Mouse (Mus musculus) lung, postnatal 10 days (tissue): ENCODE measurements around the gene Yars.

Experiments used
- DNase-seq: peaks from one replicate; pipeline ENCODE4 v3.0.0; 2021

Yars gene

DNA sequence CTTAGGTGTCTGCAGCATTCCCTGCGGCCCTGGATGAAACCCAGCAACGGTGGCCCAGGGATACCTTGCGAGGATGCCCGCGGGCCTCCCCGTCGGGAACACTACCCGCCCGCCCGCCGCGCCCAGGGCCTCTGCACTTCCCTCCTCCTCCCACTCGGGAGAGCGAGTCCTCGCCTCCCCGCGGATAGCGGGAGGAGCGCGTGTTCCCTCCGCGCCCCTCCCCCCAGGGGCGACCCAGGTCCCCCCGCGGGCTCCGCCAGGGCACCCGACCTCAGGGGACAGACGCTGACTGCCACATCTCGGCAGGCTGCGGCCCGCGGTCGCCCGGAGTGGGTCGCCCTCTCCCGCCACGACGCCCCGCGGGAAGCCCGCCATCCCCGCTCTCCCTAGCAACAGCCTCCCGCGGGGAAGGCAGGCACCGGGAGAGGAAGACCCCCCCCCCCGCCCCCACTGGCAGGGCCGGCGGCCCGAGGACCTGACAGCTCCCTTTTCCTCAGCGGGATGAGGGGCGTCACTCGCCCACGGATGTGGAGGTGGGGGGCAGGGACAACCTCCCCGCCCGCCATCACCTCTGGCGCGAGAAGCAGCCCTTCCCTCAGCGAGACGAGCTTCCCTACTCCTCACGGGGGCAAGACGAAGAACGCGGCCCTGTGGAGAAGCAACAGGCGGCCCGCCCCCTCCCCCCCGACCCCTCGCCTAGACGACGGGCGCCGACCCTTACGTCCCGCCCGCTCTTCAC lies 588 bp upstream of the Yars start:
- DNase-seq: peak; percentile 59

DNA sequence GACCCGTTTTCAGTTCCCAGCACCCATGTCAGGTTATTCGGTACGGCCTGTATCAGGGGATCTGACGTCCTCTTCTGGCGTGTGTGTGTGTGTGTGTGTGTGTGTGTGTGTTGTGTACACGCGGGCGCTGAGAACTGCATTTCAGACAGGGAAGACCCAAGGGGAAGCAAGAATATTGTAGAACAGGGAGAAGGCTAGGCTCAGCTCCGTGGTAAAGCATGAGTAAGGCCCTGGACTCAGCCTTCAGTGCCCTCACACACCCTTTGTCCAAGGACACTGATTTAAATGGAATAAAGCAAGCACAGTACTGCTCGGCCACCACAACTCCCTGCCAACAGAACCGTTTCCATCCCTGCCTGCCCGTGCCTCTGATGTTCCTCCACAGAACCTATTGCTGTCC lies 978 bp downstream of the Yars start:
- DNase-seq: no peak

DNA sequence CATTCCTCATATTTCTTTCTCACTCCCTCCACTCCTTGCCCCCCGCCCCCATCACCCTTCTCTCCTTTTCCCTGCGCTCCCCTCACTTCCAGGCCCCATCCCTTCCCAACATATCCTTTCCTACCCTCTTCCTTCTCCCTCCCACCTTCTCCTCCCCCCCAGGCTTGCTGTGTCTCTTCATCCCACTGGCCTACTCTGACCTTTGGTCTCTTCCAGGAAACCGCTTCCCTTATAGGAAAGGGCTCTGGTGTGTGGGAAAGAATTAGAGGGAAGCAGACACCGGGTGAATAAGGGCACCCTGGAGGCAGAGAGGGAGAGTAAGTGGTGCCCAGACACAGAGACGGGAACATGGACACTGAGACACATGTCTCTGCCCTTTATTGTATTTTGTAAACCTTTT lies 2.1 kb downstream of the Yars start:
- DNase-seq: no peak

DNA sequence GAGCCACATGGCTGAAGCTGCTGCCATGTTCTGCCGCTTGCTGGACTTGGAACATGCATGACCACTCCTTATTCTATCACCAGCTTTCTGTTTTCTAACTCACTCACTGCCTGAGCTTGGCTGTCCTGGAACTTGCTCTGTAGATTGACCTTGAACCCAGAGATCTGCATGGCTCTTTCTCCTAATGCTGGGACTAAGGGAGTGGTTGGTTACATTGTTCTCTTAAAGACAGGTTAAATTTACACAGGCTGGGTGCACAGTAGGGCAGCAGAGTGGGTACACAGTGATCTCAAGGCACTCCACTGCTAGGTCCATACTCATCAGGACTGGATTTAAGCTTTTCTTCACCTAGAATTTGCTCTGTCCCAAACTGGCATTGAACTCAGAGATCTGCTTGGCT lies 4.7 kb downstream of the Yars start:
- no peak for DNase-seq

DNA sequence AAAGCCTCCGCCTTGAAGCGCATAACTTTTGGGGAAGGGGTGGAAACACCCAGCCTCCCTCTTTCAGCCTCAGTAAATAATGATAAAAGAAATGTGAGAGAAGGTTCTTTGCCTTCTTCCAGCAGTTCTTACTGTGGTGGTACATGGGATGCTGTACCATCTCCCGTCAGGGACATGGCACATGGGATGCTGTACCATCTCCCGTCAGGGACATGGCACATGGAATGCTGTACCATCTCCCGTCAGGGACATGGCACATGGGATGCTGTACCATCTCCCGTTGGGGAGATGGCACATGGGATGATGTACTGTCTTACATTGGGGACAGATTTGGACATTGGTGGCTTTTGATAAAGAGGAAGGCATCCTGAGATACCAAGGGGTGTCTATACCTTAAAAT lies 8.0 kb downstream of the Yars start:
- DNase-seq: no peak

DNA sequence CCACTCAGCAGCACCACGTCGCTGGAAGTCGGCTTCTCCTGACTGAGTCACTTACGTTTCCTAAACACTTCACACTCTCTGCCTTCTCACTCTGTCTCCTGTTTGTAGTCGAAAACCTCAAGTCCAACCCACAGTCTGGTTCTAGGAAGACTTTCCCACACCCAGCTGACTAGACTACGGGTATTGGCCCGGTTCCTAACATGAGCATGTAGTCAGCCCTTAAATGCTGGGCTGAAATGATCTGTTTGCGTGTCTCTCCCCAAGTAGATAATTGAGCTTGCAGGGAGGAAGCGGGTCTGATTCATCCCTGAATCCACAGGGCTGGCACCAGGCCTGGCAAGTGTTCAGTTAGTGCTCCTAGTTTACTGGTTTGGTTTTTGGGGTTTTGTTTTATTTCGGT lies 15.1 kb downstream of the Yars start:
- peak; percentile 38 for DNase-seq

DNA sequence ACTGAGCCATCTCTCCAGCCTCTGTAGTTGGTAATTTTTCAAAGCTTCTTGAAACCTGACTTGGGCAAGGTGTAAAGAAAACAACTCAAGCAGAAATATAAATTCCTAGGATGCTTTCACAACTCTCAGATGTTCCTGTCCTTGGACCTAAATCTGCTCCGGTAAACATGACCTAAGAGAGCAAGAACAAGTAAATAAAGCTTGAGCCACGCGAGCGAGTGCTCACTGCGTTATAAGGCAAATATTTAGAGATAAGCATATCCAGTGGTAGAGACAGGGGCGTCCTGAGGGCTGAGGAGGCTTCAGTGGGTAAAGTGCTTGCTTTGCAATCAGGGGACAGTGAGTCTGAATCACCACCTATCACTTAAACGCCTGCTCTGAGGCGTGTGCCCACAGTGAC lies 17.2 kb downstream of the Yars start:
- DNase-seq: no peak

DNA sequence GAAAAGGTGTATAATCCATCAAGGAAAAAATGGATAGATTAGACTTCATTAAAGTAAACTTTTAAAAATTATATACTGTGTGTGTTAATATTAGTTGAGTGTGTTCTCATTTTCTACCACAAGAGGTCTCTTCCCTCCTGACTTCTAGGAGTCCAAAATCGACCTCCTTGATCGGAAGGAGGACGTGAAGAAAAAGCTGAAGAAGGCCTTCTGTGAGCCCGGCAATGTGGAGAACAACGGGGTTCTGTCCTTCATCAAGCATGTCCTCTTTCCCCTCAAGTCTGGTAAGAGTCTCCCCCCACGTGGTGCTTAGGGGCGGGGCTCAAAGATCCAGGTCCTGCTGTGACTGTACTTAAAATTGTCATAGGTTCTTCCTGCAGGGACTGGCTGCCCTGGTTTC lies 19.9 kb downstream of the Yars start:
- peak; percentile 41 for DNase-seq

DNA sequence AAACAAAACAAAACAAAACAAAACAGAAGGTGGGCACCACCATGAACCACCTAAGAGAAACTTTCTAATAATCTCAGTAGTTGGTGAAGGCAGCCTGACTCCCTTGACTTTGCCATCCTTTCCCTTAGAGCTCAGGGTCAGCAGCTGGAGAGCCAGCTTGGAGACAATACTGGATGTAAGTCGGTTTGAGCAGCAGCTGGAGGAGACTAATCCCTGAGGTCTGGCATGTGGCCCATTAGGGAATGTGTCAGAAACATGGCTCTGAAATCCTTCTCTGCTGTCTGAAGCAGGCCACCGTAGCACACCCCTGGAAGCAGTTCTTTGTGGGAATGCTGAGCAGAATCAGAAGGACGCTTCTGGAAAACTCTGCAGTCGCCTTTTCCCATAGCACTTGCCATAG lies 21.9 kb downstream of the Yars start:
- peak; percentile 83 for DNase-seq

DNA sequence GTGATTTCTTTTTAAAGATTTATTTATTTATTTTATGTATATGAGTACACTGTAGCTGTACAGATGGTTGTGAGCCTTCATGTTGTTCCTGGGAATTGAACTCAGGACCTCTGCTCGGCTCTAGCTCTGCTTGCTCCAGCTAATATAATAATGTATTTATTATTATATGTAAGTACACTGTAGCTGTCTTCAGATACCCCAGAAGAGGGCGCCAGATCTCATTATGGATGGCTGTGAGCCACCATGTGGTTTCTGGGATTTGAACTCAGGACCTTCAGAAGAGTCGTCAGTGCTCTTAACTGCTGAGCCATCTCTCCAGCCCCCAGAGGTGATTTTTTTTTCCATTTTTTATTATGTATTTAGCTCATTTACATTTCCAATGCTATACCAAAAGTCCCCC lies 22.9 kb downstream of the Yars start:
- peak; percentile 40 for DNase-seq

DNA sequence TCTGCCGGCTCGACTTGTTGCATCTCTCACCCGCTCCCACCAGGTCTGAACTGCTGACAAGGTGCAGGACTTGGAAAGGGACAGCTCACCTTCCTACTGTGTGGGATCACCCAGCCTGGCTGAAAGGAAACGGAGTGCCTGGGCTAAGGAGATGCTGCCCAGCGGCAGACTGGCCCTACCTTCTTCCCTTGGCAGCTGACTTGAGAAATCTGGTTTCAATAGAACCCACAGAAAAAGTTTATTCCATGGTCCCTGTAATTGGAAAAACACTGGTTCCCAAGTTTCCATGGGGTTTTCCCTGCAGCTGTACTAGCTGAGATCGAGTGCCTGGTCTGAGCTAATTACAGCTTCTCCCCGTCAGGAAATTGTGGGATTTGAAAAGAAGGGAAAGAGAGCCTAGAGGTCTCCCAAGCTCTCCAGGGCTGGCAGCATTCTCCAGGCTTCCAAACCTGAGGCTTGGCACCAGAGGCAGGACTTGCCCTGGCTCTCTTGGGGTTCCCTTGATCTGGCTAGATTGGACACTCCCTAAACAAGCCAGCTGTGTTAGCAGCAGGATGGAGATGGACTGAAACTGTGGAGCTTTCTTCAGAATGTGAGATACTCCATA lies 29.1 kb downstream of the Yars start:
- DNase-seq: no peak

DNA sequence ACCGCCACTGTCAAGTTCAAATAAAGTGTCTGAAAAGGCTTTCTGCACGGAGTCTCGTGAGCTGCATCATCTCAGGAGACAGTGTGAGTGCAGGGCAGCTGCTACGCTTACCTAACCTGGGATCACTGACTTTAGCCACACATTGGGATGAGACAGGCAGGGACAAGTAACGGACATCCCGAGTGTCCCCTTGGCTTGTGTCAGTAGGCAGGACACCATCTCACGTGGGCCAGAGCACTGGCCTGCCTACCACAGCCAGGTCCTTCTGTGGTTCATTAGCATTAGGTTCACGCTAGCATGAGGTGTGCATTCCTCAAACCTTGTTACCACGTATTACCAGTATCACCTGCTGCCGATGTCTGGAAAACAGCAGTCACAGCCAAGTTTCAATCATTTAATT lies 29.6 kb downstream of the Yars start:
- DNase-seq: no peak

DNA sequence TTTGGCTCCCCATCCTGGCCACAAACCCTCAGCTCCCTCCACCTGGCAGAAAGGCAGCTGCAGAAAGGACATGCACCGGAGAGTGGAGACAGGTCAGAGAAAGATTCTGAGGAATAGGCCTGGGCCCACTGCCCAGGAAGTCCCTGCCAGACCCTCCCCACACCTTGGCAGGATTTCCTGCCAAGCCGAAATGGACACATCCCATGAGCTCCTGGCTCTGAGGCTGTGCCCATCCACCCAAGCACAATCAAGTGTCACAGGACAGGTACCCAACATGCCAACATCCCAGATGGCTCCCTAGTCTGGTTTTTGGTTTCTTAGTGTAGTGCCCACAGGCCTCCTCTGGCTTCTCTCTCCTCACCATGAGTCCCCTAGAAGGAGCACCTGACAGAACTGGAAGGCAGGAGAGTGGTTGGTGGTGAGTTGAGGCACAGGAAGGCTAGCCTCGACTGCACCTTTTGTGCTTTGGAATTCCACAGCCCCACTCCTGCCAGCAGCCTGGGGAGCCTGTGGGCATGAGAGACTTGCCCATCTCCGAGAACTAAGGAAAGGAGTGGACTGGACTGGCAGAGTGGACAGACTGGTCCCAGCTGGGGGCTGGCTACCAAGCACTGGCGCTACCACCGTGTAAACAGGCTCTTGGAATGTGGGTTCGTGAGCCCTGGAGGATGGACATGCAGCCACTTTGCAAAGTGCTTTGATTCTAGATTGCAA lies 31.0 kb downstream of the Yars start:
- DNase-seq: no peak

DNA sequence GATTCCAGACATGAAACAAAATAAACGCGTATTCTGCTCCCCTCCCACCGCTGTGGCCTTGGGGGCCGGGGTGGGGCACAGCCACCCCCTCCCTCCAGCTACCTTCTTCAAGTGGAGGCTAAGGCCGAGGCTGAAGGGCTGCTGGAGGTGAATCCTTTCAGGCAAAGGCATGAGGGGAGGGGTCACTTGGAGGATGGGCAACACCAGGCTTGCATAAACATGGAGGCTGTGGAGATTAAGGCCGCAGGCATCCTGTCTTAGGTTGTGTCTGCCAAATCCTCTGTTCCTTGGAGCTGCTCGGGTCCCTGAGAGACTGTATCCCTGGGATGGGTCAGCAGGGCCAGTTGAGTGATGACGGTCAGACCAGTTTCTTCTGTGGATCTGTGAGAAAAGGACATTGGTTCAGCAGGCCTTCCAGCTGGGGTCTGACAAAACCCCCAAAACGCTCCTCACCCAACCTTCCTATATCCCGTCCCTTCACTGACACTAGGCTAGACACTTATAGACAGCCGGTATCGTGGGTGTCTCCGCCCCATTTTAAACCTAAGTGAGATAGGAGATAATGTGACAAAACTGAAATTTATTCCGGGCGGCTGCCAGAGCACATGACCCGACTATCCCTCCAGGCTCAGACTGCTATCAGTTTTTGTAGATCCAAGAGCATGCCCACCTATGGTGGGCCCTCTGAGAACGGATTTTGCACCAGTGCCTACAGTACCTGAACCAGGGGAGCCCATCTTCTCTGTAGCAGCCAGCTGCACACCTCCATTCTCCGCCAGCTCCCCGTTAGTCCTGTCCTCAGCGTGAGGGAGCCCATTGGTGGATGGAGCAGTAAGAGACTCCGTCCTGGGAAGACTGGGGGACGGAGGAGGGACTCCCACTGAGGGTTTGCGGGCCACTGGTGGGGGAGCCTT lies 31.8 kb downstream of the Yars start:
- no peak for DNase-seq

DNA sequence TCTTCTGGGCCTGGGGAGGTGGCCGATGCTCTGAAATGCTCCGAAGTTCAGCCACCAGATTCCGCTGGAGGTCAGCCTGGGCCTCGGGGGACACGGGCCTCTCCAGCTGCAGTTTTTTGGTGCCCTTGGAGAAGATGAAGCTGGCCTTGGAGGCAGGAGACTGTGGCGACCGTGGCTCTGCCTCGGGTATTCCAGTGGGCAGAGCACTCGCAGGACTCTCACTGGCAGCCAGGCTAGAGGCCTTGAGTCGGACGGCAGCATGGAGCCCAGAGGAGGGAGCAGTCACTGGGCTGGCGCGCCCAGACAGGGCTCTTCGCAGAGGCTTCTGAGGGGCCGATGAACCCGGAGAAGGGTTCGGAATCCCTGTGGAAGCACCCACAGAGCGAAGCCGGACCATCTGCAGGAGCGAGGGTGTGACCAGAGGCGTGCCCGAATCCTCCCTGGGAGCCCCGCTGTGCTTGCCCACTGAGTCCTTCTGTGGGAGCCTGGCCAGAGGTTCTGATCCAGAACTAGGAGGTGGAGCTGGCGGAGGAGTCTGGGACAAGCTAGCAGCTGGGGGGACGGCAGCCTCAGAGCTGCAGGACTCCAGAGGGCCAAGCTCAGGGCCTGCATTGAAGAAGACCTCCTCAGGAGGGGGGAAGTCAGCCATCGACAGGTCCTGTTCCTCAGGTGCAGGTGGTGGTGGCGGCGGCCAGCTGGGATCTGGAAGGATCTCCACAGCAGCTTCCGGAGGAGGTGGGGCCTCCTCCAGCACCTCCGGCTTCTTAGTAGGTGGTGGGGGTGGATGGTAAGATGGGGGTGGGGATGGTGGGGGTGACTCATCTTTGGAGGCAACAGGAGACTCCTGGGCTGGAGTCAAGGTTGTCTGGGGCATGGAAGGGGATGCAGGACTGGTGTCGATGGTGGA lies 32.7 kb downstream of the Yars start:
- DNase-seq: peak; percentile 42

DNA sequence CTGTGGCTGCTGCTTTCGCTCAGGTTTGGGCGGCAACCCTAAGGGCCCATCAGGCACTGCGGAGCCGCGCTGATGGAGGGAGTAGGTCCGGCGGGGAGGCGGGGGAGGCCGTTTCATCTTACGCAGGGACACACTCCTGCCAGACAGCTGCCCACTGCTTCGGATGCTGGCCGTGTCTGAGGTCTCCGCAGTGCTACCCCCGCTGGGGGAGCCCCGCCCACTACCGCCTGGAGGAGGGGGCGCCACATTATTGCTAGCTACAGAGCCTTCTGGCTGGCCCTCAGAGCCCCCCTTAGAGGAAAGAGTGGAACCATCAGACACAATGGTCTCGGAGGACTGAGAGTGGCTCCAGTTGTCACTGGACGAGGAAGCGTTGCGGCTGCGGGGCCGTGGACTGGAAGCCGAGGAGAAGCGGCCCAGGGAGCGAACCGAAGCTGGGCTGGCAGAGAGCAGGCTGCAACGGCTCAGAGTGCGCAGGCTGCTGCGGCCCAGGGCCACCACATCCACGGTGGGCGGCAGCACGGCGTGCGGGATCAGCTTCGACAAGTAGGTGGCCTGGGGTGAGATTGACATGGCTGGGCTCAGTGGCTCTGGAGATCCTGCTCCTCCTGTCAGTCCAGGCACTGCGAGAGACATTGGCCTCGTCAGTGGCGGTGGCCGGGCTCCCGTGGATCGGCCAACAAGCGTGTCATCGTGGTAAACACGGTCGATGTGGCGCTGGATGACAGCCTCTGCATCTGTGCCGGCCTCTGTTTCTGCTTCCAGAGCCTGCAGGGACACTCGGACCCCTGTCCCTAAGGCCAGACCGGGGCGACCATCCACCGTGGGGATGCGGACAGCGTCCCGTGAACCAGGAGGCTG lies 34.1 kb downstream of the Yars start:
- peak; percentile 34 for DNase-seq

DNA sequence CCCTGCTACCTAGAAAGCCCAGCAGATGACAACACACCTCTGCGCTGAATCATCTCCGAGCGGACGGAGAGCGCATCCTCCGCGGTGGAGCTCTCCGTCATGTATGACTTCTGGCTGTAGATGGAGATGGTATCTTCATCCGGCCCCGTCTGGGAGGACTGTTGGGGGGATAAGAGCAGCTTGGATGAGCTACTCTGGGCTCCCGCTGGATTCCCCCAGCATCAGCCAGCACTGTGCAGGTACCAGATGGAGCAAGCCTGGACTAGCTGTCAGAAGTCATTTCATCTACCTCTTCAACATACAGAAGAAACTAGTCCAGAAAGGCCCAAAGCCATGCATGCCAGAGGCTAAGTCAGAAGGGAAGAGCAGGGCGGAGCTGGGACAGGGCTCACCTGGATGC lies 35.8 kb downstream of the Yars start:
- no peak for DNase-seq

DNA sequence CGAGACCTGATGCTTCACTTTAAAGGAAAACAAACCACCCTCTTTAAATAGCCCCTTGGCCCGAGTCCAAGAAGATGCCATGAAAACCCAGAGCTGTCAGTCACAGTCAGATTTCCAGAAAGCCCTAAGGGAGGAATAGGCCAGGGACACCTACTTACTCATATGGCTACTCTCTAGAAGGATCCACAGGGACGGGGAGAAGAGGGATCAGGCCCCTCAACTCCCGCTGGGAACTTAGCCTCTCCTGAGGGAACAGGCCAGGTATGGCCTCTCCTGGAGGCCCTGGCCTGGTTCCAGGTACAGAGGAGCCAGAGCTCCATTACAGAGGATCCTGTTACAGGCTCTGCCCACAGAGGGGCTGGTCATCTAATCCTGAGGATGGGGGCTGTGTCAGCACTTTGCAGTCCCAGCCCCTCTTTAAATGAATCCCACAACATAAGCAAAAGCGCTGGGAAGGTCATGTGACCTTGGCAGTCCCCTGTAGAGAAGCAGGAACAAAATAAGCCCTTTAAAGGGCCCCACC lies 36.9 kb downstream of the Yars start:
- DNase-seq: no peak

DNA sequence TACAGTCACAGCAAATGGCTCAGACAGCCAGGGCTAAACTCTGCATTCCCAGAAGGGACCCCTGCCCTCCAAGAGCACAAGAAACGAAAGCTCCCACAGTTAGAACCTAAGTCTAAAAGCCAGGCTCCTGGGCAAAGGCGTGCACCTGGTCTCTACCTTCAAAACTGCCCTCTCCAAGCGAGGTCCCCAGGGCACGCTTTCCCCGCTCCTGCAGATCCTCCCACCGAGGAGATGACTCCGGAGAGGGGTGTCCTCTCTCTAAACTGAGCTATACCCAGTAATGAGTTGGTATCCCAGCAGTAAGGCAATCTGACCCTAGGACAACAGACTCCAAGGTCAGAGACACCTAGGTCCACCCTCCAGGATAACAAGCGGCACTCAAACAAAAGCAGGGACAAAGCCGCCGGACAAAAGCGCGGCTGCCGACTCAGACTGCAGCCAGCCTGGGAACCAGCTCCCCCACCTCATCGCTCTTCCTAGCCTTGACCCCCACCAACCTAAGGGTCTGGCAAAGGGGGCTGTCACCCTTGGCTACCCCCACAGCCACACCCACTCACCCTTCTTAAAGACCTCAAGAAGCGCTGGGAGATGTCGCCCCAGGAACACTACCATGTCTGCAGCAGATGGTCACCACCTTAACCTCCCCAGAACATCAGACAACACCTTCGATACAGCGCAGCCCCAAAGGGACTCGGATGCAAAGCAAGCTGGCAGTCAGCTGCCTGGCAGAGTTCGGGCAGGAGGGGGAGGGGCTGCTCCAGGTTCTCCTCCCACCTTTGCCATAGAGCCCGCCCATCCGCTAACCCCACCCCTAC lies 37.8 kb downstream of the Yars start:
- DNase-seq: no peak

DNA sequence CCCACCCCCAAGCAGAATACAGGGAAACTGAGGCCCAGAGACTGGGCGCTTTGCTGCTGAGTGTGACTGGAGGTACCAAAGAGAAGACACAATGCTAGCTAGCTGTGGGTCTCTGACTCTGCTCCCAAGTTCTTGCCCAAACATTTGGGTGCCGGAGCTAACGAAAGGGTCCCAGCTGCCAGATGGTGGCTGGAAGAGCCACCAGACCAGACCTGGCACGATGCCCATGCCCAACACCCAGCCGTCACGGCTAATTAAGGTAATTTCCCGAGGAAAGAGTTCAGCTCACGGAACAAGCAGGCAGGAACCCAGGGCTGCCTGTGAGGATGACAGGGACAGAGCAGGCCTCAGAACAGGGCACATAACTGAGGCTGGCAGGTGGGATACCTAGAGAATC lies 38.4 kb downstream of the Yars start:
- no peak for DNase-seq
